Mouse (Mus musculus) kidney, postnatal 10 days (tissue): ENCODE data around the gene Olfr545.

Source experiments
- DNase-seq: peaks from one replicate; pipeline ENCODE4 v3.0.0; 2021; ENCODE audit warnings: mixed read lengths

Olfr545 gene

GRCm38 (mm10) chr7:102478926-102479325, 20.4 kb downstream of the Olfr545 start:
- no peak for DNase-seq

GRCm38 (mm10) chr7:102478425-102478824, 20.9 kb downstream of the Olfr545 start:
- DNase-seq: no peak

- no peak for DNase-seq
Observed at GRCm38 (mm10) chr7:102477377-102477776, 22.0 kb downstream of the Olfr545 start.

- DNase-seq: no peak
Observed at GRCm38 (mm10) chr7:102476601-102477000, 22.8 kb downstream of the Olfr545 start.

GRCm38 (mm10) chr7:102472675-102473074, 26.7 kb downstream of the Olfr545 start:
- no peak for DNase-seq

GRCm38 (mm10) chr7:102467566-102467965, 31.8 kb downstream of the Olfr545 start:
- DNase-seq: no peak

- DNase-seq: no peak
Observed at GRCm38 (mm10) chr7:102458618-102459380, 40.6 kb downstream of the Olfr545 start.

- no peak for DNase-seq
Observed at GRCm38 (mm10) chr7:102446438-102446837, 52.9 kb downstream of the Olfr545 start.

GRCm38 (mm10) chr7:102444301-102444700, 55.1 kb downstream of the Olfr545 start:
- DNase-seq: no peak

- no peak for DNase-seq
Observed at GRCm38 (mm10) chr7:102442432-102442831, 56.9 kb downstream of the Olfr545 start.

GRCm38 (mm10) chr7:102441657-102442391, 57.5 kb downstream of the Olfr545 start, which contains the start of gene Rrm1:
Gene Rrm1 (plus strand): TSS chr7:102441695.
- DNase-seq: peak; percentile 96
